Mouse (Mus musculus): ENCODE measurements around the gene E130114P18Rik.

DNA sequence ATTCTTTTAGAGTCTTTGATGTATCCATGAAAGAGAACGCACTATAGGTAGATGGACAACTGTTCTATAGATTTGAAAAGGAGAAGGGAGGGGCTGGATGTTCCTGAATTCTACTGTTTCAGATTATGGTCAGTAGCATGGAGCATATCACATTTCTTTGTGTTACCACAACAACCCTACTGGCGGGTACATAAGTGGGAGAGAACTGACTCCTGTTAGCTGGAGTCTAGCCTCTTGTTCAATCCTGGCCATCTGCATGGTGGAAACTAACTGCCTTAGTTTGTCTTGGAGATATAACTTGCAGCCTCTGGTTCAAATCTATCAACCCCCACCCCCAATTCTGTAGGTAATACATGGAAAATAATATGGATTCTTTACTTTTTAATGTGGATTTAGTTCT is 4.1 kb downstream of the E130114P18Rik start:
- TF ChIP-seq POLR2A (IDR thresholded peaks at IDR 0.05; ENCODE audit: extremely low read depth, insufficient read depth, low read length): no peak
- no peak for TF ChIP-seq CTCF (IDR thresholded peaks at IDR 0.05; ENCODE audit: low read depth, low read length)
